Mouse (Mus musculus) heart, adult 18-20 months (tissue): Measurements from ENCODE around the gene Bphl. TPM values are rescaled to one million over a fixed set of nuclear protein-coding genes. Genes with fewer than 3 reads are reported as not detected.

Experiments
- total RNA-seq, 2 experiments: library from RNA; stranded (reverse); gene quantifications; 2 replicates each; pipeline ENCODE4 v1.2.3; 2021

Gene Bphl
- total RNA-seq, 2 experiments from 2014 or later: 32.7 to 37.2 TPM

Other genes with a start within 250 kb of the Bphl start
- not detected for gene Serpinb6e, start 194.2 kb upstream of the Bphl start, total RNA-seq
- gene Serpinb6c, start 131.9 kb upstream of the Bphl start, total RNA-seq: not detected
- 10 to 100 TPM; 38.3 to 41.5 TPM for gene Nqo2, start 72.9 kb upstream of the Bphl start, total RNA-seq
- 1 to 10 TPM; 6.8 to 7.2 TPM for gene Ripk1, start 35.2 kb upstream of the Bphl start, total RNA-seq
- 100 to 1,000 TPM; 124 to 127 TPM for gene Serpinb6a, start 34.8 kb upstream of the Bphl start, total RNA-seq
- gene Tubb2a, start 40.4 kb downstream of the Bphl start, total RNA-seq: 10 to 100 TPM; 51.0 to 70.1 TPM
- 1 to 10 TPM; 4.8 to 8.6 TPM for gene Tubb2b, start 92.9 kb downstream of the Bphl start, total RNA-seq
- gene Psmg4, start 125.4 kb downstream of the Bphl start, total RNA-seq: 10 to 100 TPM; 25.0 to 32.9 TPM